Mouse (Mus musculus) intestine, embryonic 15.5 days (tissue): ENCODE data around the gene Sprr2k. TPM values are rescaled to one million over a fixed set of nuclear protein-coding genes. Genes with fewer than 3 reads are reported as not detected.
"Not testable (repeated sequence)": the region's sequence is repeated elsewhere in the genome, so short reads cannot be mapped to it uniquely, and the experiment has no call there.

ENCODE experiments used
- ATAC-seq: fragments of 200-750 bp; cut with Nextera tagmentation; 2 replicates; pipeline ENCODE4 v1.8.0; 2017; ENCODE audit warnings: moderate TSS enrichment, moderate library complexity
- H3K27ac ChIP-seq: fragments of 300-500 bp; sonication (generic); 2 replicates; pipeline ENCODE4 v1.5.1; 2015; ENCODE audit warnings: mild to moderate bottlenecking, inconsistent platforms
- H3K27me3 ChIP-seq: fragments of 300-500 bp; sonication (generic); replicated peaks from 2 replicates; pipeline ENCODE4 v1.6.1; 2015; ENCODE audit warnings: inconsistent platforms
- H3K36me3 ChIP-seq: fragments of 300-500 bp; sonication (generic); 2 replicates; pipeline ENCODE4 v1.6.1; 2015; ENCODE audit warnings: inconsistent platforms
- H3K4me1 ChIP-seq: fragments of 300-500 bp; sonication (generic); replicated peaks from 2 replicates; pipeline ENCODE4 v1.6.1; 2015; ENCODE audit warnings: inconsistent platforms
- H3K4me2 ChIP-seq: fragments of 300-500 bp; sonication (generic); replicated peaks from 2 replicates; pipeline ENCODE4 v1.6.1; 2015; ENCODE audit warnings: mild to moderate bottlenecking, inconsistent platforms
- H3K4me3 ChIP-seq: fragments of 300-500 bp; sonication (generic); replicated peaks from 2 replicates; pipeline ENCODE4 v1.5.1; 2015; ENCODE audit warnings: inconsistent platforms
- H3K9ac ChIP-seq: fragments of 300-500 bp; sonication (generic); 2 replicates; pipeline ENCODE4 v1.6.1; 2015; ENCODE audit warnings: inconsistent platforms
- H3K9me3 ChIP-seq: fragments of 300-500 bp; sonication (generic); 2 replicates; pipeline ENCODE4 v1.6.1; 2016; ENCODE audit warnings: inconsistent platforms
- polyA plus RNA-seq: library from polyadenylated mRNA; unstranded; fragments of >200 nt; fragmentation: Nextera tagmentation; extraction: Ambion mirVana; gene quantifications from 2 replicates; pipeline ENCODE4 v1.2.1, GENCODE M21; 2015

Sprr2k gene
- polyA plus RNA-seq, 1 experiment from 2014 or later, result not detected

GRCm38 (mm10) chr3:92481249-92481648 is 48.9 kb downstream of the Sprr2k start:
- not testable (repeated sequence) for ATAC-seq, H3K36me3 ChIP-seq, H3K4me1 ChIP-seq, H3K4me3 ChIP-seq, H3K27me3 ChIP-seq, H3K27ac ChIP-seq, H3K9me3 ChIP-seq, H3K4me2 ChIP-seq, H3K9ac ChIP-seq

Other genes with a start within 250 kb of the Sprr2k start
- gene Sprr2a1, start 216.8 kb upstream of the Sprr2k start, polyA plus RNA-seq, result 2.0 and 2.5 TPM in 2 replicates
- gene Sprr2a2, start 216.7 kb upstream of the Sprr2k start, polyA plus RNA-seq, result 82.8 and 107 TPM in 2 replicates
- gene Sprr2a3, start 147.2 kb upstream of the Sprr2k start, polyA plus RNA-seq, result 10.6 and 12.8 TPM in 2 replicates
- gene Sprr2b, start 116.0 kb upstream of the Sprr2k start, polyA plus RNA-seq, result not detected in 2 replicates
- not detected in 2 replicates for gene Sprr2d, start 93.4 kb upstream of the Sprr2k start, polyA plus RNA-seq
- not detected in 2 replicates for gene Sprr2e, start 80.4 kb upstream of the Sprr2k start, polyA plus RNA-seq
- not detected in 2 replicates for gene Sprr2f, start 67.4 kb upstream of the Sprr2k start, polyA plus RNA-seq
- gene Sprr2h, start 46.9 kb upstream of the Sprr2k start, polyA plus RNA-seq, result not detected in 2 replicates
- not detected in 2 replicates for gene Sprr2i, start 24.6 kb upstream of the Sprr2k start, polyA plus RNA-seq
- gene Sprr2j-ps, start 14.5 kb upstream of the Sprr2k start, polyA plus RNA-seq, result not detected in 2 replicates
- 7.7 and 9.0 TPM in 2 replicates for gene Gm9774, start 3.2 kb upstream of the Sprr2k start, polyA plus RNA-seq
- 0.18 TPM in 1 of 2 replicates, not detected in the other for gene Sprr1b, start 6.2 kb downstream of the Sprr2k start, polyA plus RNA-seq
- gene Sprr3, start 26.1 kb downstream of the Sprr2k start, polyA plus RNA-seq, result not detected in 2 replicates
- gene Sprr1a, start 53.3 kb downstream of the Sprr2k start, polyA plus RNA-seq, result 1.1 and 1.2 TPM in 2 replicates
- not detected in 2 replicates for gene Sprr4, start 67.9 kb downstream of the Sprr2k start, polyA plus RNA-seq
- not detected in 2 replicates for gene 2310046K23Rik, start 101.9 kb downstream of the Sprr2k start, polyA plus RNA-seq
- 0.09 TPM in 1 of 2 replicates, not detected in the other for gene Ivl, start 141.2 kb downstream of the Sprr2k start, polyA plus RNA-seq
- gene Smcp, start 156.4 kb downstream of the Sprr2k start, polyA plus RNA-seq, result 3.4 and 5.3 TPM in 2 replicates
- not detected in 2 replicates for gene 2210017I01Rik, start 174.9 kb downstream of the Sprr2k start, polyA plus RNA-seq
- not detected in 2 replicates for gene Lce6a, start 189.1 kb downstream of the Sprr2k start, polyA plus RNA-seq
- gene Lce1a1, start 215.7 kb downstream of the Sprr2k start, polyA plus RNA-seq, result not detected in 2 replicates
- gene Lce1b, start 224.3 kb downstream of the Sprr2k start, polyA plus RNA-seq, result not detected in 2 replicates
- not detected in 2 replicates for gene Lce1a2, start 237.7 kb downstream of the Sprr2k start, polyA plus RNA-seq
- gene Lce1c, start 246.7 kb downstream of the Sprr2k start, polyA plus RNA-seq, result not detected in 2 replicates